Mouse (Mus musculus) ES-Bruce4 (cell line): ENCODE data around the gene Eif2ak4.

ENCODE experiments used
- CTCF ChIP-seq: IDR thresholded peaks from one replicate; pipeline ENCODE4 v1.8.1; 2011; ENCODE audit warnings: low read depth, low read length
- EP300 ChIP-seq: IDR thresholded peaks from 2 replicates; pipeline ENCODE4 v1.6.1; 2011; ENCODE audit warnings: low read depth, low read length; ENCODE audit not compliant: insufficient read depth
- POLR2A ChIP-seq: IDR thresholded peaks from one replicate; pipeline ENCODE4 v1.8.1; 2011; ENCODE audit warnings: low read length; ENCODE audit not compliant: insufficient read depth

DNA sequence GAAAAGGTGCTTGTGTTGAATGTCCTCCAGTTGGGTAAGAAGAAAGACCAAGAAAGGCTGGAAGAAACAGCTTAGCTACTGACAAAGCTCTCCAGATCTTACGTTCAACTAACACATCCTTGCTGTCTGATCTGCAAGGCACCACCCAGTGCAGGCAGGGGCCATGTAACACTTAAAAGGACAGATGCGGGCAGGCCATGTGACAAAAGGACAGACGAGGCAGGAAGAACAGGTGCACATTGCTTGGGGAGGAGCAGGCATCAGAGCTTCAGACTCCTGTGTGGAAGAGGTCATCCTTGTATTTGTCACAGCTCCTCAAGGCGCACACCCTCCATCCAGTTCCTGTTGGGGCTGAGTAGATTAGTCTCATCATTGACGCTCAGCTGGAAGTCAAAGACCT, 94.6 kb downstream of the Eif2ak4 start:
- no peak for TF ChIP-seq CTCF
- no peak for TF ChIP-seq POLR2A
- TF ChIP-seq EP300 = no peak
